Mouse (Mus musculus) limb, embryonic 10.5 days (tissue): ENCODE measurements at regions not wholly inside any gene's neighbourhood (a gene's known extent, or its start where the extent isn't known, plus 50 kb on each side); places are given as distances from the start of the nearest gene placed in this dataset.
A peak's percentile ranks its signal among the peaks of the same experiment; 100 is the strongest.

ENCODE experiments used
- DNase-seq: peaks from one replicate; pipeline ENCODE4 v3.0.0-alpha.2; 2017; ENCODE audit warnings: low spot score
- H3K27ac ChIP-seq: fragments of 300-500 bp; sonication (generic); 2 replicates; pipeline ENCODE4 v1.5.1; 2016; ENCODE audit warnings: mild to moderate bottlenecking
- H3K27me3 ChIP-seq: fragments of 300-500 bp; sonication (generic); 2 replicates; pipeline ENCODE4 v1.6.1; 2016; ENCODE audit warnings: low read depth, mild to moderate bottlenecking; ENCODE audit not compliant: poor library complexity, severe bottlenecking
- H3K36me3 ChIP-seq: fragments of 300-500 bp; sonication (generic); 2 replicates; pipeline ENCODE4 v1.6.1; 2016; ENCODE audit warnings: mild to moderate bottlenecking, moderate library complexity
- H3K4me1 ChIP-seq: fragments of 300-500 bp; sonication (generic); 2 replicates; pipeline ENCODE4 v1.6.1; 2016
- H3K4me3 ChIP-seq: fragments of 300-500 bp; sonication (generic); 2 replicates; pipeline ENCODE4 v1.5.1; 2016; ENCODE audit warnings: mild to moderate bottlenecking, moderate library complexity
- H3K9me3 ChIP-seq: fragments of 300-500 bp; sonication (generic); replicated peaks from 2 replicates; pipeline ENCODE4 v1.6.1; 2016; ENCODE audit warnings: mild to moderate bottlenecking
- WGBS: fragments of 180-500 bp; shearing (Covaris S2); methylation state at CpG from one replicate; pipeline ENCODE4 v1.1.7; 2016; 5-methylcytosine and 5-hydroxymethylcytosine counted together

DNA sequence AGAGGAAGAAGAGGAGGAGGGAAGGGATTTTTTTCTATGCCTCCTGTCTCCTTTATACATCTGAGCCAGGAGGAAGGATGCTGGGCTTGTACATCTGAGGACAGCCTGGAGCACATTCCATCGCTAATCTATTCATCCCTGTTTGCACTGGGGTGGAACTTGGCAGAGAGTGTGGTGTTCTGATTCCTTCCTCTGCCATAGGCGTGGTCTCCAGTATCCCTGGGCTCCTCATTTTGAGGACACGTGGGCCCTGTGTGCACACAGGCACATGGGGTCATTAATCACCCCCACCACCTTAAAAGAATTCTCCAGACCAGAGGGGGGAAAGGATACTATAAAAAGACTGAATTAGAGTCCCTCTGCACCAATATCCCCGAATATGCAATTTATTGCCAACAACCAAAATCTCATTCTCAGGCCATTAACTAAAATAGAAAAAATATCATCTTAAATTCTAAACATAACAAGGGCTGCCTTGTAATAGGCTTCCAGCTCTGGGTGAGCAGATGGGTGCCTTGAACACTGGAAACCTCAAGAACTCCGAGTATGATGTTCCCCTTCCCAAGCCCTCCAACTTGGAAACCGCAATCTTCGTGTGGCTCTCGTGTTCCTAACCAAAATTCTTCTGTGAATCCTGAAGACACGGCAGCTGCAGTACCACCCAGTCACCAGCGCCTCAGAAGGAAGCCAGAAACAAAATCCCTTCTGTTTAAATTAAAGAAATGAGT is 254.7 kb downstream of the Cxcl12 start:
- H3K4me3 ChIP-seq: no peak overlapping the region
- 78% methylated on average over 10 of the region's 10 CpGs for WGBS
- H3K27me3 ChIP-seq: no peaks in the 10 kb centered on the region
- H3K9me3 ChIP-seq: no peaks in the 10 kb centered on the region
- peak overlapping the region; percentile 16; the same call in 1 of the 2 replicates for H3K27ac ChIP-seq
- H3K36me3 ChIP-seq: no peaks in the 10 kb centered on the region
- H3K4me1 ChIP-seq: peaks cover 13% of the 10 kb centered on the region
- peak; percentile 8 for DNase-seq

DNA sequence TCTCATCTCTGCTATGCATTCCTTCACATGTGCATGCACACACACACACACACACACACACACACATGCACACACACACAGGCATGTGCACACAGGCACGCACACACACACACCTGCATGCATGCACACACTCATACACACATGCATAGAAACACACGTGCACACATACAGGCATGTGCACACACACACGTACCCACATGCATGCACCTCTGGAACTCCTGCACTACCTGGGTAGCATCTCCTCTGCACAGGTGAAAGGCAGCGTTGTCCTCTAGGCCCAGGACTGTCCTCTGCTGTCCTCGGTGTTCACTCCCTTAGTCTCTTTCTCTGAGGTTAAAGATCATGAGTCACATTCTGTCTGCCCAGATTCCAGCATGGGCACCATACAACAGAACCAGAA is 258.0 kb downstream of the Cxcl12 start:
- no peak overlapping the region for H3K4me3 ChIP-seq
- peaks cover 46% of the 10 kb centered on the region for H3K4me1 ChIP-seq
- H3K27ac ChIP-seq: no peak overlapping the region
- 0 out of 2 replicates have a peak, but pooled peaks cover 4% of the 10 kb centered on the region for H3K27me3 ChIP-seq
- no peaks in the 10 kb centered on the region for H3K36me3 ChIP-seq
- H3K9me3 ChIP-seq: no peaks in the 10 kb centered on the region
- peak; percentile 18 for DNase-seq
- 93% methylated on average over 5 of the region's 5 CpGs for WGBS

DNA sequence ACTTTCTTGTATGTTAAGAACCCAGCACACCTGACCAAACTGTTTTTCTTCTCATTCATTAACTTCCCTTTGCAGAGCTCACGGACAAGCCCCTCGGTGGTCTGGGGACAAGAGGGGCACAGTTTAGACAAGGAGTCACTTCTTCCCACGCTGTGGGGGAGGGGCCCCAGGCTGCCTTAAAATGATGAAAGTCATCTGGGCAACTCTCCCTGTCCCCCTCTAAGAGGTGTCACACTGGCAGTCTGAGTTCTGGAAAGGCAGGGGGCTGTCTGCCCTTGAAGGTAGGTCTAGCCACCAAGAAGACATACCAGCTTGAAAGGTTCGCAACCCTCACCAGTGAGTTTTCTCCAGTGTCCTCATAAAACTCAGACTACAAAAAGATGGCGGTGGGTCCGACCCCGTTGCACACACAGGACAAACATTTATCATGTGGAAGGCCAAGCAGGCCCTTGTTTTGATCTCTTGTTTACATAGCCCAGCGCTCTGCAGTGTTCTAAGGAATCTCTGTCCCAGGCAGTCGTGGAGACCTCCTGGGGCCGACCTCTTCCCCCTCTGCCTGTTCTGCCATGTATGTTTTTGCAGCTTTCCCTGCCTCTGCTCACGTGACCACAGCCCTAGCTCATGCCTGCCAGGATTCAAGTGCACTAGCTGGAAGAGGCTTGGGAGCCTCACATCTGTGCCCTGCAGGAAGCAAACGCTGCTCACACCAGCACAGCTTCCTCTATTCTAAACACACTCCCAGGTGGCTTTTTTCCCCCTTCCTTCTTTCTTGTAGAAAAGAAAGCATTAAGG is 259.2 kb downstream of the Cxcl12 start:
- Histone ChIP-seq H3K36me3 (no peaks in the 10 kb centered on the region), H3K27ac (peak overlapping the region; percentile 85), H3K4me3 (no peak overlapping the region), H3K4me1 (peaks cover 57% of the 10 kb centered on the region), H3K27me3 (0 out of 2 replicates have a peak, but pooled peaks cover 4% of the 10 kb centered on the region), H3K9me3 (no peaks in the 10 kb centered on the region)
- DNase-seq: peak; percentile 49
- 20% methylated on average over 12 of the region's 12 CpGs for WGBS

DNA sequence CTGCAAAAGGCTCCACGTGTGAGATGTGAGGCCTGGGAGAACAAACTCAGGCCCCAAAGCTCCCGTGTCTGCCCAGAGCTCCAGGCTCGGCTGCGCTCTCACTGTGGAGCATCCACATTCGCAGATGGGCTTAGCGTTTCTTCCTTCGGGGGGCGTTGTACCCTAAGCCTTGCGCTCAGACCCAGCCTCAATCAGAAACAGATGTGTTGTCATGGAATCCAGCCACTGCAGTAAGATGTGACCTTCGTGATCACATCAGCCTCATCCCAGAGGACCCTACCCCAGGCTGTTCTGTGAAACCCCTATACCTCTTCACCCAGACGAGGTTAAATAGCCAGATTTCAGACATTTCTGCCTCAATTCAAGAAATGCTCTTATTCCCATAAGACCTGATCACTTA is 260.1 kb downstream of the Cxcl12 start:
- peak; percentile 48 for DNase-seq
- peak overlapping the region; percentile 85 for H3K27ac ChIP-seq
- H3K27me3 ChIP-seq: 0 out of 2 replicates have a peak, but pooled peaks cover 4% of the 10 kb centered on the region
- no peaks in the 10 kb centered on the region for H3K36me3 ChIP-seq
- no peak overlapping the region for H3K4me3 ChIP-seq
- no peaks in the 10 kb centered on the region for H3K9me3 ChIP-seq
- H3K4me1 ChIP-seq: peaks cover 57% of the 10 kb centered on the region
- WGBS: 57% methylated on average over 11 of the region's 11 CpGs

DNA sequence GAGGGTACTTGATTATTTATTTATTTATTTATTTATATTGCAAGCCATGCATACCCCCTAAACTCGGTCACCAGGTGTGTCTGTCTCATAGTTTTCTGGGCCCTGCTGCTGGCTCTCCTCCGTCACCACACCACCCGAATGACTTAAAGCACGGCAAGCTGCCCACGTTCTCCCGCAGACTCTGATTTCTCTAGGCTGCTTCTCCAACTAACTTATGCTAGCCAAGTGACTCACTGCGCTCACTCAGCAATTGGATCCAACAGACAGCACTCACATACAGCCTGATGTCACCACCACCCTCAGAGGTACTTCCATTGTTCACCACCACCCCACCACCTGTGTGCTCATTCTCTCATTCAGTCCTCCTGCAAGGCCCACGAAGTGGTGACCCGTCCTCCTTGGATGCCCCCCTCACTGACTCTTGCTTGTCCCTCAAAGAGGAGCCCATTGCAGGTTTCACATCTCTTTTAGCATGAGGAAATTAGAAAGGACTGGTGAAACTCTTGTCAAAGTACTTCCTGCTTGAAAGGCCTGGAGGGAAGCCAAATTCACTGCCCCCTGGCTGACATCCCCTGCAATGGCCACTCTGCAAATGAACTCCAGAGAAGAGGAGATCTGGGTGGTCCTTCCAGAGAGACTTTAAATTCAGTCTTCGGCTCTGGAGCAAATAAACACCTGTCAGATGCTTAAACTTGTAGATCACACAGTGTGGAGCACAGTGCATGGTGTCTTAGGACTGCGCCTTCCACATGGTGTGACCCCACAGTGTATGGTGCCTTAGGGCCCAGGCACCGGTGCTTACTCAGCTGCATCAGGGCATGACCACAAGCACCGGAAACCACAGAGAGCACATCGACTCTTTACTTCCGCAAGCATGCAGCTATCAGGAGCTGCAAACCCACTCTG is 262.8 kb downstream of the Cxcl12 start:
- Histone ChIP-seq H3K4me1 (peaks cover 63% of the 10 kb centered on the region), H3K27ac (peak overlapping the region; percentile 58; the same call in 1 of the 2 replicates)
- peak; percentile 45 for DNase-seq

DNA sequence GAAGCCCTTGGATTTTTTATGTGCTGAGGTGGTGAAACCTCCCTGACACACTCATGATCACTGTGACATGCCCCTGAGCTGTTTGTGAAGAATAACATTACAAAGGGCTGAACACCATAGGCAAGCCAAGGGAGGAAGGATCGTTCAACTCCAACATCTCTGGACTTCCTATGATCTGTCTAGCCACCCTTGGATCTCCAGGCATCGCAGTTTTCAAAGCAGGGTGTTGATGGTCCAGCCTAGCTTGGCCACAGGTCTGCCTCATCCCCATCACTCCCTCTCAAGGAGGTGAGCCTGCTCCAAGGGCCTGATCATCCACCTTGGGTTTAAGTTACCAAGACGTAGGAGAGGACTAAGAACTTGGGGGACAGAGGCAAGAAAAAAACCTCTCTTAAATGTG is 268.5 kb downstream of the Cxcl12 start:
- peaks cover 17% of the 10 kb centered on the region; the same call in 1 of the 2 replicates for H3K27me3 ChIP-seq
- H3K27ac ChIP-seq: no peak overlapping the region
- H3K9me3 ChIP-seq: no peaks in the 10 kb centered on the region
- H3K4me3 ChIP-seq: no peak overlapping the region
- no peak for DNase-seq
- 91% methylated on average over 3 of the region's 3 CpGs for WGBS
- H3K36me3 ChIP-seq: no peaks in the 10 kb centered on the region
- H3K4me1 ChIP-seq: peaks cover 11% of the 10 kb centered on the region

More for the DNA sequence above, 262.8 kb downstream of the Cxcl12 start:
- Histone ChIP-seq H3K27me3 (peaks cover 16% of the 10 kb centered on the region; the same call in 1 of the 2 replicates), H3K4me3 (no peak overlapping the region), H3K36me3 (no peaks in the 10 kb centered on the region), H3K9me3 (no peaks in the 10 kb centered on the region)
- 83% methylated on average over 15 of the region's 15 CpGs for WGBS

DNA sequence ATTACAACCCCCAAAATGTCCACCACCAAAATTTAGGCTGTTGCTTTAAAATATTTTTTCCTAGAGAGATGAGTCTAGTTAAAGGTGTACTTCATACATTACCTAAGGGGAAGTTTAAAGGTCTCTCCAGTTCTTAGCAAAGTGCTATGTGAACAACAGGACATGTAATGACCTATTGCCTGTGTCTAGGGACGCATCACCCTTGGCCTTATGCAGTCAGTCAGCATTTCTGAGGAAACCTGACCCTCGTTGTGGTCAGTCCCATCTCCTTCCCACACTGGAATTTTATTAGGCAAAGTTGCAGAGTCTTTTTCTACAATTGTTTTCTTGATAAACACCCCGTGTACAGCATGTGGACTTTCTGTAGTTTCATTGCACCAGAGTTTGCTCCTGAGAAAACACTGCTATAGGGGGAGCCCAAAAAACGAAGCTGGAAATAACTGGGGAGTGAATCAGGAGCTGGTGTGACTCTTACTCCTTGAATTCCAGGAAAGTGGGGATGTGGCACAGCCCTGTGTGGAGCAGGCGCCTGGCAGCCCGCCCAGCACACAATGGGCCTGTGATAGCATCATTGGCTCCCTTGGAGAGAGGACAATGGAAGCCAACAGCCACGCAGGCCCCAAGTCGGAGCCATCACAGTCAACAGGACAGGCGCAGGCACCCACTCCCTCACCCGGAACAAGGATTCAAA is 269.2 kb downstream of the Cxcl12 start:
- no peak for DNase-seq
- 83% methylated on average over 10 of the region's 10 CpGs for WGBS
- Histone ChIP-seq H3K36me3 (no peaks in the 10 kb centered on the region), H3K27me3 (peaks cover 17% of the 10 kb centered on the region; the same call in 1 of the 2 replicates), H3K4me3 (no peak overlapping the region), H3K4me1 (peaks cover 6% of the 10 kb centered on the region; the same call in 1 of the 2 replicates), H3K9me3 (no peaks in the 10 kb centered on the region), H3K27ac (peak overlapping the region; percentile 36; the same call in 1 of the 2 replicates)

DNA sequence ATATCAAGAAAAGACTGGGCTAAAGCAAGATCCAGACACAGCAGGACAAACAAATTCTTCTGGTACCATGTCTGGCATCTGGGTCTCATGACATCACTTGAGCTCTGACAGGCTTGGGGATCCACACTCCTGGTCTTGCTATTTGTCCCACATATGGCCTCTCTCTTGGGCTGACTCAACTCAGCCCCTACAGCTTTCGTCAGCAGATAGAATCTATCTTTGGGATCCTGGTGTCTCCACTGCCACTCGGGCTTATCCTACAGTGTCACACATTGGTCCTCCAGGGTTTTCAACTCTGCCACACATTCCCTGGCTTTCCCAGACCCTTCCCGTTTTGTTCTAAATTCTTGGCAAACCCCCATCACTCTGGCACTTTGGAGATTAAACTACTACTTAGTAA is 280.3 kb downstream of the Cxcl12 start:
- 84% methylated on average over 3 of the region's 3 CpGs for WGBS
- peaks cover 10% of the 10 kb centered on the region; the same call in 1 of the 2 replicates for H3K4me1 ChIP-seq
- H3K27me3 ChIP-seq: no peaks in the 10 kb centered on the region
- H3K9me3 ChIP-seq: no peaks in the 10 kb centered on the region
- no peak overlapping the region for H3K27ac ChIP-seq
- no peaks in the 10 kb centered on the region for H3K36me3 ChIP-seq
- H3K4me3 ChIP-seq: no peak overlapping the region
- no peak for DNase-seq

DNA sequence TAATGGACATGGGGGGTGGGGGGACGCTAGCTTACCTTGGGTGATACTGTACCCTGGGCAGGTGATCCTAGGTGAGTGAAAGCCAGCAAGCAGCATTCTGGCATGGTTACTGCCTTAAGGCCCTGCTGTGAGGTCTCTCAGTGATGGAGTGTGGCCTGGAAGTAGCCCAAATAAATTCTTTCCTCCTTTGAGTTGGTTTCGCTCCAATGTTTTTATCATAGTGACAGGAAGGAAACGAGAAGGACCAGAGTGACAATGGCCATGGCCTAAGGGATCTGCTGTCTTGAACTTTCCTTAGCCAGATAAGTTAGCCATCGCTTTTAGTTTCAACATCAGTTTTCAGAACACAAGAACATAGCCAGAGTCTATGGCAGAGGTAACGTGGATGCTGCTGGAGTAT is 282.7 kb downstream of the Cxcl12 start:
- 90% methylated on average over 5 of the region's 5 CpGs for WGBS
- H3K27ac ChIP-seq: no peak overlapping the region
- no peaks in the 10 kb centered on the region for H3K36me3 ChIP-seq
- no peak for DNase-seq
- H3K4me3 ChIP-seq: no peak overlapping the region
- H3K27me3 ChIP-seq: no peaks in the 10 kb centered on the region
- H3K9me3 ChIP-seq: no peaks in the 10 kb centered on the region
- peaks cover 10% of the 10 kb centered on the region; the same call in 1 of the 2 replicates for H3K4me1 ChIP-seq

DNA sequence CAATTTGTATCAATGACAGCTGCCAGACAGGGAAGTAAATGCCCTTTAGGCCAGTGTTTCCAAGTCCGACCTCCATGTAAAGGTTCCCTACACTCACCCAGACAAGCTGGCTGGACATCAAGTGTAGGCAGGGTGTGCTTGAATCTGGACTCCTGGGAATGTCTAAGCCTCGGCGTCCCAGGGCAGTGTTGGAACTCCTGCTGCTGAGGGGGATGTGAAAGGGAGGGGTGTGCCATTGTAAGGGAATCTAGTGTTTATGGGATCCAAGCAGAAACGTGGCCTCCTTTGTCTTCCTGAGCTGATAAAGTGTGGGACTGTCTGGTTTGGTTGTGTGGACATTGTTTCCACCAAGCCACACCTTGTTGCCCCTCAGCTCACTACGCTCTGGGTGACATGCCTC is 291.9 kb downstream of the Cxcl12 start:
- H3K4me3 ChIP-seq: no peak overlapping the region
- peaks cover 27% of the 10 kb centered on the region for H3K4me1 ChIP-seq
- DNase-seq: no peak
- WGBS: 70% methylated on average over 5 of the region's 5 CpGs
- no peaks in the 10 kb centered on the region for H3K27me3 ChIP-seq
- H3K27ac ChIP-seq: peak overlapping the region; percentile 56; the same call in 1 of the 2 replicates
- H3K36me3 ChIP-seq: no peaks in the 10 kb centered on the region
- H3K9me3 ChIP-seq: no peaks in the 10 kb centered on the region

DNA sequence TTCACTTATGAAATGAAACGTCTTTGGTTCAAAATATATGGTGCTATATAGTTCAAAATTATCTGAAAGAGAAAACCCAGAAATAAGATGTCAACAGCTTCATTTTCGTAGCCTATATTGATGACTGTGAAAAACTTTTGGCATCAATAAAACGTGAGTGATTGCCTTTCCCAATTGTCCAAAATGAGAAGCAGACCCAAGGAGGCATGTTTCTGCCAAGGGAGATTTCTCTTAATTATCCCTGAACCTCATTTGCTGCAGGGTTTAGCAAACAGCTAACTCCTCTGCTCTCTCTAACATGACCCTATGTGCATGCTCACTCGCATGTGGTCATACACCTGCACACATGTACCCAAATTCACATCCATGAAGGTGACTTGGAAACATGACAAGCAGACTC is 296.8 kb downstream of the Cxcl12 start:
- H3K27ac ChIP-seq: 0 out of 2 replicates have a peak overlapping the region, but pooled peaks have one; percentile 44
- H3K36me3 ChIP-seq: no peaks in the 10 kb centered on the region
- WGBS: 49% methylated on average over 4 of the region's 4 CpGs
- H3K4me1 ChIP-seq: peaks cover 39% of the 10 kb centered on the region
- no peak for DNase-seq
- H3K4me3 ChIP-seq: no peak overlapping the region
- H3K9me3 ChIP-seq: no peaks in the 10 kb centered on the region
- H3K27me3 ChIP-seq: no peaks in the 10 kb centered on the region
